Mouse (Mus musculus) cerebellum, adult 8-10 months (tissue): ENCODE results near the gene Mrgpra6.
A peak's percentile ranks its signal among the peaks of the same experiment; 100 is the strongest.

Source experiments
- DNase-seq: peaks from one replicate; pipeline ENCODE4 v3.0.0; 2022

The Mrgpra6 gene

DNA sequence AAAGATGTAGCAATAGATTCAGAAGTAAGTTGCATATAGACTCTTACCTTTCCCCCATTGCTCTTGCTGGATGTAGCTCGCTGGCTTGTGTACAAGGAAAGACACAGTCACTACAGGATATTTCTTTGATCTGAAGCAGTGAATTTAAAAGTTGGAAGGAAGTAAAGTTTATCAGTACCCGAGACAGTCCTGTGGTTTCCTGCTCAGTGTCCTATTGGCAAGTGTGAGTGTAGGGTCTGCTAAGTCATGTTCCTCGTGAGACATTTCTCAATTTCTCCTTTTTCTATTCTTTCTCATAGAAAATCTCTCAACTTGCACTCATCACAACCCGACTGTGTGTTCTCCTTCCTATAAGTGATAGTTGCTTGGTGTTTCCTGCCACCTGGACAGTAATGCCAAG lies at the start of gene Mrgpra6:
Gene Mrgpra6, minus strand, starts transcription at position 91 of the 400 bp plus-strand sequence.
- DNase-seq: no peak

DNA sequence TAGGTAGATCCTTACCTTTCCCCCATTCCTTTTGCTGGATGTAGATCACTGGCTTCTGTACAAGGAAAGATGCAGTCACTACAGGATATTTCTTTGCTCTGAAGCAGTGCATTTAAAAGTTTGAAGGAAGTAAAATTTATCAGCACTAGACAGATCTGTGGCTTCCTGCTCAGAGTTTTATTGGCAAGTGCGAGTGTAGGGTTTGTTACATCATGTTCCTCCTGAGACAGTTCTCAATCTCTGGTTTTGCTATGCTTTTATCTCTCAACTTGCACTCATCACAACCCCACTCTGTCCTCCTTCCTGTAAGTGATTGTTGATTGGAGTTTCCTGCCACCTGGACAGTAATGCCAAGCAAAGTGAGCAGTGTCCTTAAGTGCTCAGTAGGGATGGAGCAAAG lies 48.0 kb upstream of the Mrgpra6 start, which contains the start of gene Mrgpra9:
Gene Mrgpra9, minus strand, starts transcription at position 79 of the 400 bp plus-strand sequence.
- DNase-seq: no peak

DNA sequence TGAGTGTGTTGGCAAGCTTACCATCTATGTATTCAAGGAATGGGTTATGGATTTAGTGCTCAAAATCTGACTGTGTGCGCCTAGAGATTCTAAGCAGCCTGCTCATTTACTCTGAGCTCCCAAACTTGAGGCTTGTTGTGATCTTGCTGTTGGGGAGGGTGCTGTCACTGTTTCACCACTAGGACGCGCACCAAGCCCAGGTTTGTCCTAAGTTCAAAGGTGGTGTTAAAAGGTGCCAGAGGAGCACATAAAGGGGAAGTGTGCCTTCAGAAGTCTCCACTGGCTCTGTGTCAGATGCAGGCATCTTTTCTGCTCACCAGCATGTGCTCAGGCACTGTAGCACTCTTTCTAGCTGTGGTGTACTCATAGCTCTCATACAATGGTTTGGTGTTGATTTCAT lies 39.9 kb upstream of the Mrgpra6 start:
- no peak for DNase-seq

DNA sequence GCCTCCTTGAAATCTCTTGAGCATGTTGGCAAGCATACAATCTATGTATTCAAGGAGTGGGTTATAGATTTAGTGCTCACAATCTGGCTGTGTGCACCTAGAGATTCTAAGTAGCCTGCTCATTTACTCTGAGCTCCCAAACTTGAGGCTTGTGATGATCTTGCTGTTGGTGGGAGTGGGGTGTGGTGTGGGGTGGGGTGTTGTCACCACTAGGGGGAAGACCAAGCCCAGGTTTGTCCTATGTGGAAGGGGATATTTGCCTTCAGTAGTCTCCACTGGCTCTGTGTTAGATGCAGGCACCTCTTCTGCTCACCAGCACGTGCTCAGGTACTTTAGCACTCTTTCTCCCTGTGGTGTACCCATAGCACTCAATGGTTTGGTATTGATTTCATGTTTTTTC lies 9.4 kb downstream of the Mrgpra6 start:
- no peak for DNase-seq

DNA sequence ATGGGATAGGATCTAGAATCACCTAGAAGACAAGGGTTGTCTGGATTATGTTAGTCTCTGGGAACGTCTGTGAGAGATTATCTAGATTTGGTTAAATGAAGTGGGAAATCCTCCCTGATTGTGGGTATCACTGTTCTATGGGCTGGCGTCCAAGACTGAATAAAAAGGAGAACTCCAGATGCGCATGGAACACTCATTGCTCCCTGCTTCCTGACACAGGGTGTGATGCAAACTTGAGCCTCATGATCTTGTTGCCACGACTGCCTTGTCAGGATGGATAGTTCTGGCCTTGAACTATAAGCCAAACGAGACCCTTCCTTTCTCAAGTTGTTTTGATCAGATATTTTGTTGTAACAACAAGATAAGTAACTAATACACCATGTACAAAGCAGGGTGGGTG lies 33.9 kb downstream of the Mrgpra6 start:
- DNase-seq: no peak

DNA sequence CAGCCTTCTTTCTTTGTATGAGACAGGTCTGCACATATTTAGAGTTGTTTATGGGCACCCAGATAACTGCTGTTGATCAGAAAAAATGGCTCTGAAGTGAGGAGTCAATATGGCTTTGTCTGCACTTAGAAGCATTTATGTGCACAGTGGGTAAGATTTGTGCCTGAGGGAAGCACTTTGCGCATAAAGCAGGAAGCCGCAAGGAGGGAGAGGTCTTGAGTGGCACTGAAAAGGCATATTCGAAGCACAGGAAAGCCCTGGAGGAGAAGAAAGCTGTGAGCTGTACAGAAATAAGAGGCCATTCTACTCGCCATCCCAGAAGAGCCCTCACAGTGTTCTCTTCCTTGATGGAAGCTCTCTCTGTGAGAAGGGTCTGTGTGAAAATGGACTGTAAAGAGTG lies 39.7 kb downstream of the Mrgpra6 start:
- no peak for DNase-seq

DNA sequence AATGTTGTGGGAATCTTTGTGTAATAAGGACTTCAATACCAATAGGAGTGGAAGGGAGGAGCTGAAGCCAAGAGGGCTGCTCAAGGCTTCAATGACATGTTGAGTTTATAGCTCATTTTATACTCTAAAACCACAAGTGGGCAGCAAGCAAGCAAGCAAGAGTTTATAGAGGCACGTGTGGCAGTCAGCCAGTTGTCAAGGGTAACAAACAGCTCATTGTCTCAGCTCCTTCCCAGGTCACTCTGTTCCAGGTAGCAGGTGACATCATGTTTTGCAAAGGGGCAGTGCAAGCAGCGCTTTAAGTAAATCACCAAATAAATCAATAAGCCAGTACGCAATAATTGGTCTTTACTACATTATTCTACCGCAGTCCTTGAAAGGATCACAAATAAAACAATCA lies 41.5 kb downstream of the Mrgpra6 start:
- DNase-seq: no peak

DNA sequence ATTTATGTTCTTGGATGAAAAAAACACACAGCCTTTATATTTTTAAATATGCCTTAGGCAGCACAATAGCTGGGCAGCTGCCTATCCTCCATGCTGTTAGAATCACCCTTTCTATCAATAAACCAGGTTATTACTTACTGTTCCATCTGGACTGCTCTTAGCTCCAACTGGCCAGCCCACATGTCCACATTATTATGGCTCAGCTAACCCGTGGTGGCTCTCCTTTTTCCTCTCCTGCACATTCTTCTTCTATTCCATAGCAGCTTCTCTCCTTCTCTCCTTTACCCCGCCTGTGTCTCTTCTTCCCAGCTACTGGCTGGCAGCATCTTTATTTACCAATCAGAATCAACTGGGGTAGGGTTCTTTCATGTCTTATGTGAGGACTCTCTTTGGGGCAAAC lies 46.3 kb downstream of the Mrgpra6 start:
- no peak for DNase-seq

DNA sequence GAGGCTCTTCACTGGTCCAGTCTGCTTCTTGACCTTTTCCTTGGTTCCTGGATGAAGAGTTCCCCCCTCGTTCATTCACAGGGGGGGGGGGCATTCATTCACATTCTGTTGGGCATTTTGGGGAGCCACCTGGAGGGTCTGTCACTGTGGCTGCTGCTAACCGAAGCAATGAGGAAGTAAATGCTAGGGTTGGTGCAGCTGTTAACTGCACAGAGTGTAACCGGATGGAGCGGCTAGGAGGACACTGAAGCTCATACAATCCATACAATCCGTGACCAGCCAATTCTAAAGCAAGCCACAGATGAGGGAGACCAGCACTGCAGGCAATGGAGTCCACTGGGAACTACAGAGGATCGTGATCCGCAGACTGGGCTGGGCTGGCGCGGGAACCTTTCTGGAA lies 47.0 kb downstream of the Mrgpra6 start:
- no peak for DNase-seq

DNA sequence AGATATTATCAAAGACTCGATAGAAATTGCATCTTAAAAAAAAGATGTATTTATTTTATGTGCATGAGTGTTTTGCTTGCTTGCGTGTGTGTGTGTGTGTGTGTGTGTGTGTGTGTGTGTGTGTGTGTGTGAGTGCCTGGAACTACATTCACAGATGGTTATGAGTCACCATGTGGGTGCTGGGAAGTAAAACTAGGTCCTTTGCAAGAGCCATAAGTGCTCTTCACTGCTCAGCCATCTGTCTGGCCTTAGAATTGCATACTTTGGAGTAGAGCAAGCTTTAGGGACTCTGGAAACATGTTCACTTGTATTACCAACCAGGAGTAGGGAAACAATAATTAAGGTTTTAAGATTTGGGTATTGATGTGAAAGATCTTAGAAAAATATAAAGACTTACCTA lies 48.9 kb downstream of the Mrgpra6 start:
- DNase-seq: no peak

DNA sequence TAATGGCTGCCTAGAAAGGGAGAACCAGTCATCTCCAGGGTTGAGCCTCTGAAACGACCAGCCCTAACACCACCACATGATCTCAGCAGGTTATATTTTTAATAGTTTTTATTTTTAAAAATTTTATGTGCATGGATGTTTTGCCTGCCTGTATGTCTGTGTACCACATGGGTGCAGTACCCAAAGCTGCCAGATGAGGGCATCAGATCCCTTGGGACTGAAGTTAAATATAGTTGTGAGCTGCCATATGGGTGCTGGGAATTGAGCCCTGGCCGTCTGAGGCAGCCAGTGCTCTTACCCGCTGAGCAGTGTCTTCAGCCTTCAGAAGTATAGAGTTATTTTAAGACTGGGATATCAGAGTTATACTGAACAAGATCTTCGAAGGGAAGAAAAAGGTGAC lies 49.3 kb downstream of the Mrgpra6 start:
- DNase-seq: no peak

DNA sequence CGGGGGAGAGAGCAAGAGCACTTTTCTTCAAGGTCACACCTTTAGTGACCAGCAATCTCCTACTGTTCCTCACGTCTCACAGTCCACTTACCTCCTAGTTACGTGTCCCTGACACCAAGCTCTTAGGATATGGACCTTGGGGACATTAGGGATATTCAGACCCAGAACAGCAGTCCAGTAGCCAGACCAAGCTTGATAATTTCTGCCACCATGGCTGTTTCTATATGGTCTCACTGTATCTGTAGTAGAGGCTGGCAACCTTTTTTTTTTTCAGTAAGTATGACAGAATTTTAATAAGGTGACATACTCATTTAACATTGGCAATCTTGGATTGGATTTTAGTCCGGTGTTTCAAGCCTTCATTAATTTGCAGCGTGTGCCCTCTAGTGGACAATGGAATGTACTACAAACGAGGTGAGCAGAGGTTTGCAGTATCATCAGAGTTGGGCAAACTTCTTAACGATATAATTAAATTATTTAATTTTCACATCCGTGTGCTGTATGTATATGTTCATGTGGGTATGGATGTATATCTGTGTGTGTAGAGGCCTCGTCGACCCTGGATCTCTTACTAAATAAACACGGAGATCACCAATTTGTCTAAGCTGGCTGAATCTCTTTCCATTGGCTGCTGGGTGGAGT lies 54.2 kb downstream of the Mrgpra6 start:
- peak; percentile 45 for DNase-seq

DNA sequence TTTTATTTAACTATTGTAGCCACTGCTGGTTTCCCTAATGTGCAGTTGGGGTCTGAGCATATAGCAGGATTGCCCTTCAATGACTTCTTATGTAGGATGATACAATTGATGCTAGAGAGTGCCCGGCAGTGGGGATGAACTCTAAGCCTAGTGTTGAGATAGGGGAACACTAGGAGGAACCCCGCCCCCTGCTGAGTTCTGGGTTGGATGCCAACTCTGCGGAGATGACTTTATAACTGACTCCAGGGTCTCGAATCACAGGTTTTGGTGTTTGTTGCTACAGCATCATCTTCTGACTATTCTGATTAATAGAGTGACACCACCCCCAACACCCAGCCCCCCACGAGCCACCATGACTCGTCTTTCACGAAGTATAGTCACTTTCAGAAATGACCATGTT lies 56.4 kb downstream of the Mrgpra6 start:
- no peak for DNase-seq

DNA sequence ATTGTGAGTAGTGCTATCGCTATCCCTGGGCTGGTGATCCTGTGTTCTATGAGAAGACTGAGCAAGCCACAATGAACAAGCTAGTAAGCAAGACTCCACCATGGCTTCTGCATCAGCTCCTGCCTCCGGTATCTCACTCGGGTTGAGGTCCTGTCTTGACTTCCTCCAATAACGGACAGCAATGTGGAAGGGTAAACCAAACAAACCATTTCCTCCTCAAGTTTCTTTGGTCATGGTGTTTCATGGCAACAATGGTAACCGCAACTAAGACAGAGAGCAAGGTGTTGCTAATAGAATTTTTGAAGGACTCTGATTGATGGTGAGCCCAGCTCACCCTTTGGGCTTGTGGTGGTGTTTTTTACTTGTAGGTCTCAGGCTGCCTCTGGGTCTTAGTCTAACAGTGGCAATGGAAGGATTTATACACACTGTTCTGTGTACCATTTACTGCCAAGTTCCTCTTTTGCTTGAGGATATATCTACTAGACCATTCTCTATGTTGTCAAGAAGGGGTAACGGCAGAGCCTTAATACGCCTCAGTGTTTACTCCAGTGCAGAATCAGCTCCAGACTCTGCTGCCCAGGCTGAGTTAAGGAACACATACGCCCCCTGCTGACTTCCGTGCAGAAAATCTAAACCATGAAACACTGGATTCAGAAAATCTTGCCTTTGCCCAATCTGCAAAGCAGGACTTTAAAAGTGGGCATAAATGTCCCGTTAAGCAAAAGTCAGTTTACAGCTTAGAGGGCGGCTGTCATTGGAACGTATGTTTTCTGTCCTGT lies 58.5 kb downstream of the Mrgpra6 start:
- no peak for DNase-seq

DNA sequence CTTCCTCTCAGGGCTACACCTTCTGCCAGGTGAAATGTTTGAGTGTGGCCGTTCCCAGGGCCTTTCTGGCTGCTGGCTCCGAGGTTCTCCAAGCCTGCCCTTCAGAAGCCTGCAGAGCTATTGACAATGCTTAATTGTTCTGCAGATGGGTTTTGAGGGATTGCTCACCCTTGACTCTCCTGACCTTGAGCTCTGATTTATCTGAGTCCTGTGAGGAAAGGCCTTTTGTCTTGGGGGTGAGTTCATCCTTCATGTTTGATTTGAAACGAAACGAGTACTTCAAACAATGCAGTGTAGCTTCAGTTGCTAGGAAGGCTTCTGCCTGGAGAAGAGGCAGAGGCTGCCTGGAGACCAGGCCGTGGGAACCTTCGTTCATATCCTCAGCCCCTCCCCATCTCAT lies 60.4 kb downstream of the Mrgpra6 start:
- no peak for DNase-seq

DNA sequence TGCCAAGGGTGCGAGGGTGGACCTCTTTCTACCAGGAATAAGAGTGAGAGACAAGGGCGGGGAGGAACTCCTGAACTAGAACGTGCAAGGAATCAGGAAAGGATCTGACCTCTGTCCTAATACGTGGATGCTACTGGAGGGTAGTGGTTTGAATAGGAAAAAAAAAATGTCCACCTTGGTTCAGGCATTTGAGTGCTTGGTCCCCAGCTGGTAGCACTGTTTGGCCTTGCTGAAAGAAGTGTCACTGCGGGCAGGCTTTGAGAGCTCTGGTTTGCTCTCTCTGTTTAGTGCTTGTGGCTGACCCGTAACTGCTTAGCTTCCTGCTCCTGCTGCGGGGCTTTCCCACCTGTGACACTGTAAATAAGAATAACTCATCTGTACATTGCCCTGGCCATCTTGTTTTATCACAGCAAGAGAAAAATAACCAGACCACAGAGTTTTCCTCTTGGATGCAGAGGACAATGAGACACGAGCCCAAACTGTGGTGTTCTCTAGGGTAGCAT lies 64.8 kb downstream of the Mrgpra6 start:
- no peak for DNase-seq
